ENCODE assay signal across 9 mouse cellular contexts in genomic region chr7:31052636-31053434, GRCm38 (mm10). TPM values are rescaled to one million over a fixed set of nuclear protein-coding genes. Genes with fewer than 3 reads are reported as not detected.
A peak's percentile ranks its signal among the peaks of the same experiment; 100 is the strongest.
DNase-seq lines count a peak whose midpoint lies in the region; ATAC-seq lines count a peak whose summit lies in the region.
"Had no signal": no experiment of that assay in that cellular context is flagged by ENCODE, and none has a peak within 500 bp of the region (broad histone marks: within the 10 kb centered on the region; RNA-seq: fewer than 3 reads in every experiment).

No protein-coding gene starts in this region.

- DNase-seq in heart, adult 18-20 months, result peak; percentile 52 to 63
- DNase-seq in heart, adult 8-10 months (ENCODE audit: low spot score), result no peak
- peak; percentile 61 for DNase-seq in WW6 (ENCODE audit: low read depth, low spot score)
- DNase-seq in hindbrain, embryonic 10.5 days (ENCODE audit: low spot score), result peak; percentile 51
- peak; percentile 69 for DNase-seq in limb, embryonic 10.5 days (ENCODE audit: low spot score)
- peak; percentile 57 for DNase-seq in testis, postnatal 14 days (ENCODE audit: low spot score)

- H3K27me3 ChIP-seq in forebrain, embryonic 12.5 days, result peaks cover 79% of the 10 kb centered on the region
- H3K27me3 ChIP-seq in hindbrain, embryonic 10.5 days (ENCODE audit: insufficient read depth, poor library complexity, severe bottlenecking), result peaks cover 72% of the 10 kb centered on the region
- peaks cover 74% of the 10 kb centered on the region for H3K27me3 ChIP-seq in limb, embryonic 10.5 days (ENCODE audit: low read depth, poor library complexity, severe bottlenecking)
- peaks cover 23% of the 10 kb centered on the region for H3K27me3 ChIP-seq in midbrain, embryonic 16.5 days (ENCODE audit: control insufficient read depth, insufficient read depth, low read depth, low read length)

- no peaks in the 10 kb centered on the region for H3K36me3 ChIP-seq in forebrain, embryonic 12.5 days (replicated peaks)
- H3K36me3 ChIP-seq in hindbrain, embryonic 10.5 days, result no peaks in the 10 kb centered on the region
- no peaks in the 10 kb centered on the region for H3K36me3 ChIP-seq in limb, embryonic 10.5 days
- H3K36me3 ChIP-seq in midbrain, embryonic 16.5 days (ENCODE audit: control insufficient read depth, insufficient read depth, low read length), result no peaks in the 10 kb centered on the region
- H3K36me3 ChIP-seq: G1E had no signal

- peak overlapping the region; percentile 36 for H3K4me2 ChIP-seq in forebrain, embryonic 12.5 days
- H3K4me2 ChIP-seq in midbrain, embryonic 16.5 days (ENCODE audit: low read length), result peak overlapping the region; percentile 65

- peaks cover 52% of the 10 kb centered on the region for H3K4me1 ChIP-seq in forebrain, embryonic 12.5 days
- H3K4me1 ChIP-seq in hindbrain, embryonic 10.5 days (replicated peaks), result peaks cover 68% of the 10 kb centered on the region
- peaks cover 61% of the 10 kb centered on the region for H3K4me1 ChIP-seq in limb, embryonic 10.5 days
- peaks cover 40% of the 10 kb centered on the region for H3K4me1 ChIP-seq in midbrain, embryonic 16.5 days (ENCODE audit: control insufficient read depth, insufficient read depth, low read length)

- under 1% methylated on average over 34 of the region's 34 CpGs for WGBS in forebrain, embryonic 12.5 days
- WGBS in hindbrain, embryonic 10.5 days, result 1% methylated on average over 34 of the region's 34 CpGs
- under 1% methylated on average over 34 of the region's 34 CpGs for WGBS in limb, embryonic 10.5 days
- WGBS in midbrain, embryonic 16.5 days, result under 1% methylated on average over 34 of the region's 34 CpGs

- peak overlapping the region; percentile 25 for H3K4me3 ChIP-seq in forebrain, embryonic 12.5 days (replicated peaks)
- peak overlapping the region; percentile 33 for H3K4me3 ChIP-seq in hindbrain, embryonic 10.5 days
- peak overlapping the region; percentile 37 for H3K4me3 ChIP-seq in limb, embryonic 10.5 days
- H3K4me3 ChIP-seq in midbrain, embryonic 16.5 days (ENCODE audit: low read depth, low read length), result peak overlapping the region; percentile 21

- H3K9ac ChIP-seq in forebrain, embryonic 12.5 days, result no peak overlapping the region
- 0 out of 2 replicates have a peak overlapping the region, but pooled peaks have one; percentile 7 for H3K9ac ChIP-seq in midbrain, embryonic 16.5 days (ENCODE audit: low read depth, low read length)

- H3K9me3 ChIP-seq in forebrain, embryonic 12.5 days, result 0 out of 2 replicates have a peak, but pooled peaks cover 2% of the 10 kb centered on the region
- no peaks in the 10 kb centered on the region for H3K9me3 ChIP-seq in hindbrain, embryonic 10.5 days
- no peaks in the 10 kb centered on the region for H3K9me3 ChIP-seq in limb, embryonic 10.5 days (replicated peaks)
- no peaks in the 10 kb centered on the region for H3K9me3 ChIP-seq in midbrain, embryonic 16.5 days (replicated peaks; ENCODE audit: control insufficient read depth, low read length, poor library complexity, severe bottlenecking)

- no peak for ATAC-seq in forebrain, embryonic 12.5 days (ENCODE audit: low FRiP score)
- no peak; the same call in 1 of the 2 replicates for ATAC-seq in midbrain, embryonic 16.5 days

- H3K27ac ChIP-seq in forebrain, embryonic 12.5 days, result no peak overlapping the region
- H3K27ac ChIP-seq in hindbrain, embryonic 10.5 days, result no peak overlapping the region; the same call in 1 of the 2 replicates
- no peak overlapping the region for H3K27ac ChIP-seq in limb, embryonic 10.5 days
- H3K27ac ChIP-seq in midbrain, embryonic 16.5 days (ENCODE audit: low read length), result no peak overlapping the region

RNA-seq across cellular contexts. Expression of gene Fxyd7, which starts 1.6 kb away (rescaled TPM):
- total RNA-seq in heart, adult 18-20 months (2021), result under 1 TPM; 0.40 to 0.59 TPM
- 1 to 10 TPM in 2 of 4 experiments, under 1 TPM in 2; 0.49 to 1.5 (median 1.1) TPM for total RNA-seq in heart, adult 8-10 months (2022)
- polyA plus RNA-seq in forebrain, embryonic 12.5 days (2016; fragmentation: Nextera tagmentation; extraction: Ambion mirVana), result 10.5 and 14.3 TPM in 2 replicates
- 1.4 and 7.6 TPM in 2 replicates for polyA plus RNA-seq in hindbrain, embryonic 10.5 days (2016; fragmentation: Nextera tagmentation; extraction: Ambion mirVana)
- 0.30 and 1.3 TPM in 2 replicates for polyA plus RNA-seq in limb, embryonic 10.5 days (2016; fragmentation: Nextera tagmentation; extraction: Ambion mirVana)
- polyA plus RNA-seq in midbrain, embryonic 16.5 days (2015; fragmentation: Nextera tagmentation; extraction: Ambion mirVana), result 188 and 270 TPM in 2 replicates
- total RNA-seq: G1E had no signal
- polyA plus RNA-seq: G1E had no signal

RNA-seq across cellular contexts. Expression of gene Fxyd1, which starts 4.2 kb away (rescaled TPM):
- total RNA-seq in heart, adult 18-20 months (2021), result 100 to 1,000 TPM; 861 to 937 TPM
- 1,000 to 10,000 TPM in 2 of 4 experiments, 100 to 1,000 TPM in 2; 843 to 1,156 (median 1,037) TPM for total RNA-seq in heart, adult 8-10 months (2022)
- polyA plus RNA-seq in forebrain, embryonic 12.5 days (2016; fragmentation: Nextera tagmentation; extraction: Ambion mirVana), result 4.0 and 6.5 TPM in 2 replicates
- polyA plus RNA-seq in hindbrain, embryonic 10.5 days (2016; fragmentation: Nextera tagmentation; extraction: Ambion mirVana), result 14.0 and 17.1 TPM in 2 replicates
- 6.2 and 7.7 TPM in 2 replicates for polyA plus RNA-seq in limb, embryonic 10.5 days (2016; fragmentation: Nextera tagmentation; extraction: Ambion mirVana)
- polyA plus RNA-seq in midbrain, embryonic 16.5 days (2015; fragmentation: Nextera tagmentation; extraction: Ambion mirVana), result 11.2 and 17.3 TPM in 2 replicates
- total RNA-seq: G1E had no signal
- polyA plus RNA-seq: G1E had no signal

RNA-seq across cellular contexts. Expression of gene Lgi4, which starts 6.3 kb away (rescaled TPM):
- 1 to 10 TPM; 2.1 to 4.1 TPM for total RNA-seq in heart, adult 18-20 months (2021)
- 1 to 10 TPM; 2.6 to 3.8 (median 3.4) TPM for total RNA-seq in heart, adult 8-10 months (2022)
- 0.29 and 0.37 TPM in 2 replicates for polyA plus RNA-seq in forebrain, embryonic 12.5 days (2016; fragmentation: Nextera tagmentation; extraction: Ambion mirVana)
- polyA plus RNA-seq in hindbrain, embryonic 10.5 days (2016; fragmentation: Nextera tagmentation; extraction: Ambion mirVana), result 2.3 and 6.3 TPM in 2 replicates
- 0.13 and 0.16 TPM in 2 replicates for polyA plus RNA-seq in limb, embryonic 10.5 days (2016; fragmentation: Nextera tagmentation; extraction: Ambion mirVana)
- polyA plus RNA-seq in midbrain, embryonic 16.5 days (2015; fragmentation: Nextera tagmentation; extraction: Ambion mirVana), result 0.15 and 0.35 TPM in 2 replicates
- polyA plus RNA-seq: G1E had no signal

RNA-seq across cellular contexts. Expression of gene Fxyd5, which starts 10.6 kb away (rescaled TPM):
- total RNA-seq in heart, adult 18-20 months (2021), result 10 to 100 TPM; 21.7 to 31.7 TPM
- total RNA-seq in heart, adult 8-10 months (2022), result 10 to 100 TPM; 22.7 to 35.0 (median 28.4) TPM
- polyA plus RNA-seq in forebrain, embryonic 12.5 days (2016; fragmentation: Nextera tagmentation; extraction: Ambion mirVana), result 7.6 and 9.2 TPM in 2 replicates
- polyA plus RNA-seq in hindbrain, embryonic 10.5 days (2016; fragmentation: Nextera tagmentation; extraction: Ambion mirVana), result 11.6 and 14.7 TPM in 2 replicates
- 8.0 and 8.1 TPM in 2 replicates for polyA plus RNA-seq in limb, embryonic 10.5 days (2016; fragmentation: Nextera tagmentation; extraction: Ambion mirVana)
- 19.0 and 24.4 TPM in 2 replicates for polyA plus RNA-seq in midbrain, embryonic 16.5 days (2015; fragmentation: Nextera tagmentation; extraction: Ambion mirVana)

RNA-seq across cellular contexts. Expression of gene Fxyd3, which starts 23.7 kb away (rescaled TPM):
- 1 to 10 TPM in 1 of 2 experiments, under 1 TPM in 1; 0.87 to 2.5 TPM for total RNA-seq in heart, adult 18-20 months (2021)
- 1 to 10 TPM in 2 of 4 experiments, under 1 TPM in 2; 0.71 to 4.8 (median 1.6) TPM for total RNA-seq in heart, adult 8-10 months (2022)
- polyA plus RNA-seq in forebrain, embryonic 12.5 days (2016; fragmentation: Nextera tagmentation; extraction: Ambion mirVana), result 1.1 and 1.3 TPM in 2 replicates
- 7.9 and 10.8 TPM in 2 replicates for polyA plus RNA-seq in hindbrain, embryonic 10.5 days (2016; fragmentation: Nextera tagmentation; extraction: Ambion mirVana)
- 7.6 and 10.0 TPM in 2 replicates for polyA plus RNA-seq in limb, embryonic 10.5 days (2016; fragmentation: Nextera tagmentation; extraction: Ambion mirVana)
- polyA plus RNA-seq in midbrain, embryonic 16.5 days (2015; fragmentation: Nextera tagmentation; extraction: Ambion mirVana), result not detected in 2 replicates
- polyA plus RNA-seq: G1E had no signal

Comparison
In these comparisons a context has a peak if more than half of its experiments do, and no peak if none do; other contexts are left out.
1. RNA of gene Fxyd7, which starts 1.6 kb away (polyA plus RNA-seq): 188 to 270 TPM in midbrain, embryonic 16.5 days; 10.5 to 14.3 TPM in forebrain, embryonic 12.5 days, 1.4 to 7.6 TPM in hindbrain, embryonic 10.5 days and 0.30 to 1.3 TPM in limb, embryonic 10.5 days; every median in the first group is over 10 times any median in the second.
2. Peak in every context shown above with its lines, with median percentiles within 50 percentile points of each other: H3K4me3 ChIP-seq.